Mouse (Mus musculus) midbrain, embryonic 14.5 days (tissue): Measurements from ENCODE around the gene Cst12. TPM values are rescaled to one million over a fixed set of nuclear protein-coding genes. Genes with fewer than 3 reads are reported as not detected.

ENCODE experiments used
- polyA plus RNA-seq: library from polyadenylated mRNA; unstranded; fragments of >200 nt; fragmentation: Nextera tagmentation; extraction: Ambion mirVana; gene quantifications from 2 replicates; pipeline ENCODE4 v1.2.1, GENCODE M21; 2014

Cst12 gene
- polyA plus RNA-seq, 1 experiment from 2014 or later: not detected

Other genes with a start within 250 kb of the Cst12 start
- 48.1 and 54.6 TPM in 2 replicates for gene Nxt1, start 116.8 kb upstream of the Cst12 start, polyA plus RNA-seq
- 12.5 and 16.7 TPM in 2 replicates for gene Gzf1, start 108.3 kb upstream of the Cst12 start, polyA plus RNA-seq
- 59.9 and 78.1 TPM in 2 replicates for gene Napb, start 56.9 kb upstream of the Cst12 start, polyA plus RNA-seq
- gene Cstl1, start 39.0 kb upstream of the Cst12 start, polyA plus RNA-seq: not detected in 2 replicates
- gene Cst11, start 17.9 kb upstream of the Cst12 start, polyA plus RNA-seq: not detected in 2 replicates
- not detected in 2 replicates for gene 8030411F24Rik, start 7.4 kb upstream of the Cst12 start, polyA plus RNA-seq
- not detected in 2 replicates for gene Cst8, start 9.4 kb downstream of the Cst12 start, polyA plus RNA-seq
- gene Cst13, start 30.7 kb downstream of the Cst12 start, polyA plus RNA-seq: not detected in 2 replicates
- not detected in 2 replicates for gene Cst9, start 45.8 kb downstream of the Cst12 start, polyA plus RNA-seq
- gene 9230104L09Rik, start 75.7 kb downstream of the Cst12 start, polyA plus RNA-seq: not detected in 2 replicates
- gene Cst3, start 86.3 kb downstream of the Cst12 start, polyA plus RNA-seq: 525 and 594 TPM in 2 replicates
- not detected in 2 replicates for gene Gm1330, start 213.9 kb downstream of the Cst12 start, polyA plus RNA-seq
- not detected in 2 replicates for gene Gm10750, start 227.9 kb downstream of the Cst12 start, polyA plus RNA-seq